Mouse (Mus musculus) brain, embryonic 14.5 days (tissue): ENCODE measurements around the gene Baiap2.

Experiments used
- CTCF ChIP-seq: fragments of 200-500 bp; IDR thresholded peaks from 2 replicates; pipeline ENCODE4 v1.5.1; 2012; ENCODE audit warnings: inconsistent platforms, mild to moderate bottlenecking, moderate library complexity, borderline replicate concordance; ENCODE audit not compliant: insufficient read depth, insufficient read length; ENCODE audit errors: extremely low read depth
- POLR2A ChIP-seq: fragments of 200-500 bp; IDR thresholded peaks from 2 replicates; pipeline ENCODE4 v1.6.1; 2012; ENCODE audit warnings: mild to moderate bottlenecking, inconsistent platforms, borderline replicate concordance; ENCODE audit not compliant: poor library complexity, insufficient read depth, insufficient read length, severe bottlenecking; ENCODE audit errors: extremely low read depth

GRCm38 (mm10) chr11:119916102-119916790 is 26.3 kb upstream of the Baiap2 start:
- no peak for TF ChIP-seq POLR2A
- TF ChIP-seq CTCF: no peak
